Mouse (Mus musculus): Measurements from ENCODE around the gene Creb3.

DNA sequence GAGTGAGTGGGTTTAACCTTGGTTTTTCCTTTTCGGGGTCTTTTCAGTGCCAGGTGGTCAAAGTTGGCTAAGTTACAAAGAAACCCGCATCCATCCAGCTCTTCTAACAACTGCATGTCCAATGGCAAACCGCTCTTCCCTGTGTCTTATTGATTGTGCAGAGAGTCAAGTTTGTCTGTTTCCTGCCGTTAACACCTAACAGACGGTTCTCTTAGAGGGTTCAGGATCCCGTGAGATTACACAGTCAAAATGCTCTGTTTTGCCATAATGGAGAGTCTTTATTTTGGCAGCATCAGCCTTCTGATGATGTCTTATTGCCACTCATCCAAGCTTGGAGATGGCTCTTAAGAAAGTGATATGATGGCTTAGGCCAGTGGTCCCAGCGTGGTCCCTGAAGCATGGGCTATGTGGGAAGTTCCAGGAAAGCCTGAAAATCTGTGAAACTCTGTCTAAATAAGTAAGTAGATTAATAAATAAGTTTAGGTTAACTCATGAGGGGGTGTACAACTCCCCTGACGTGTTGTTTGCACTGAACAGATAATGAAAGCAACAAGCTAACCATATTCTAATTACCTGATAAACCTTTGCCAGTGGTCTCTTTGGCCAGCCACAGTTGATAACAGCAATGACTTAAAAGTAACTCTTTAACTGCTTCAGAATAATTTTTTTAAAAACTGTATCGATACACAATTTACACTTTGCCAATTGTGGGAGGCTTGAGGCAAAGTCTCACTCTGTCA lies 38.2 kb downstream of the Creb3 start:
- TF ChIP-seq CTCF (conservative IDR thresholded peaks at IDR 0.05; ENCODE audit: low read length) (no peak), NANOG (IDR thresholded peaks at IDR 0.05; ENCODE audit: borderline replicate concordance, low read length) (no peak)
